ENCODE assay signal across 8 mouse cellular contexts in the genomic region with DNA sequence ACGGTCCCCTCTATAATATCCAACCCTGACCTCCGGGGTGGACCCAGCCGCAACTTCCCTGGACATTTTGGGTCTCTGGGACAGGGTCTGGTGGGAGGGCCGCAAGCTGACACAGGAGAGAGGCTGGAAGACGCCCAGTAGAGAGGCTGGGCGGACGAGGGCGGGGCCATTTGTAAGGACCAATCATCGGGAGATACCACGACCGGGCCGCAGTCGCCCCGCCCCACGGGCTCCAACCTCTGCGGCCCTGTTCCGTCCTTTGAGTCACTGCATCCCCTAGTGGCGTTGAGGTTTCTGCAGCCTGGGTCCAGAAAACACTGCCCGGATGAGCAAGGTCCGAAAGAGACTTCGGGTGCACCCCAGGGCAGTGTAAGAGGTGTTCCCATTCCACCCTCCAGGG. TPM values are rescaled to one million over a fixed set of nuclear protein-coding genes. Genes with fewer than 3 reads are reported as not detected.
DNase-seq lines count a peak whose midpoint lies in the region; ATAC-seq lines count a peak whose summit lies in the region.

No protein-coding gene starts in this region.

- intact Hi-C loops in left cerebral cortex, postnatal 25 days (cut with DNase I): loop anchor here (5.0 kb wide), 1 partner anchor 802 kb away; no protein-coding TSS in a partner anchor

- ATAC-seq in hindbrain, embryonic 14.5 days (ENCODE audit: low FRiP score): peak; percentile 91
- ATAC-seq in limb, embryonic 13.5 days (ENCODE audit: low FRiP score, low read depth): peak; percentile 93
- ATAC-seq in midbrain, embryonic 14.5 days (ENCODE audit: low FRiP score, low TSS enrichment): peak; percentile 88

- peak; percentile 51 to 54 for DNase-seq in left cerebral cortex, postnatal 25 days (ENCODE audit: low spot score in 2 of 2)
- no peak for DNase-seq in left cerebral cortex, adult 11 months (ENCODE audit: low spot score)
- DNase-seq in cerebellum, postnatal 25 days: peak; percentile 71 to 81
- peak; percentile 40 to 64 for DNase-seq in frontal cortex, postnatal 14 days (ENCODE audit: low spot score in 2 of 2)
- peak; percentile 79 for DNase-seq in hindbrain, embryonic 14.5 days (ENCODE audit: low spot score)
- DNase-seq in midbrain, embryonic 14.5 days: peak; percentile 93
- peak; percentile 81 to 87 for DNase-seq in spleen, postnatal 4 days (ENCODE audit: low spot score in 2 of 2)

- peaks cover 9% of the 10 kb centered on the region for H3K4me1 ChIP-seq in hindbrain, embryonic 14.5 days (replicated peaks; ENCODE audit: control insufficient read depth, insufficient read depth, low read length)
- peaks cover 61% of the 10 kb centered on the region for H3K4me1 ChIP-seq in limb, embryonic 13.5 days
- H3K4me1 ChIP-seq in midbrain, embryonic 14.5 days (ENCODE audit: control insufficient read depth, insufficient read depth, low read length): peaks cover 8% of the 10 kb centered on the region; the same call in 1 of the 2 replicates

- no peaks in the 10 kb centered on the region for H3K36me3 ChIP-seq in hindbrain, embryonic 14.5 days (replicated peaks; ENCODE audit: control insufficient read depth, insufficient read depth)
- H3K36me3 ChIP-seq in limb, embryonic 13.5 days: no peaks in the 10 kb centered on the region
- H3K36me3 ChIP-seq in midbrain, embryonic 14.5 days (ENCODE audit: control insufficient read depth, insufficient read depth, low read length): 0 out of 2 replicates have a peak, but pooled peaks cover 3% of the 10 kb centered on the region

- no peaks in the 10 kb centered on the region for H3K9me3 ChIP-seq in hindbrain, embryonic 14.5 days (ENCODE audit: control insufficient read depth, low read length)
- no peaks in the 10 kb centered on the region for H3K9me3 ChIP-seq in limb, embryonic 13.5 days
- H3K9me3 ChIP-seq in midbrain, embryonic 14.5 days (ENCODE audit: control insufficient read depth, low read length): no peaks in the 10 kb centered on the region

- peaks cover 82% of the 10 kb centered on the region for H3K27me3 ChIP-seq in hindbrain, embryonic 14.5 days (ENCODE audit: control insufficient read depth, insufficient read depth, low read length)
- peaks cover 98% of the 10 kb centered on the region for H3K27me3 ChIP-seq in limb, embryonic 13.5 days
- H3K27me3 ChIP-seq in midbrain, embryonic 14.5 days (ENCODE audit: control insufficient read depth, insufficient read depth, low read length): peaks cover 66% of the 10 kb centered on the region

- H3K9ac ChIP-seq in hindbrain, embryonic 14.5 days: no peak overlapping the region
- H3K9ac ChIP-seq in limb, embryonic 13.5 days: 0 out of 2 replicates have a peak overlapping the region, but pooled peaks have one; percentile 20
- no peak overlapping the region; the same call in 1 of the 2 replicates for H3K9ac ChIP-seq in midbrain, embryonic 14.5 days (replicated peaks; ENCODE audit: low read length)

- H3K4me2 ChIP-seq in hindbrain, embryonic 14.5 days (replicated peaks): peak overlapping the region; percentile 53
- peak overlapping the region; percentile 77 for H3K4me2 ChIP-seq in limb, embryonic 13.5 days (replicated peaks)
- peak overlapping the region; percentile 65 for H3K4me2 ChIP-seq in midbrain, embryonic 14.5 days (ENCODE audit: low read length)

- H3K27ac ChIP-seq in hindbrain, embryonic 14.5 days: 0 out of 2 replicates have a peak overlapping the region, but pooled peaks have one; percentile 30
- H3K27ac ChIP-seq in limb, embryonic 13.5 days: no peak overlapping the region
- peak overlapping the region; percentile 89; the same call in 1 of the 2 replicates for H3K27ac ChIP-seq in midbrain, embryonic 14.5 days (replicated peaks; ENCODE audit: low read depth, low read length)

- under 1% methylated on average over 21 of the region's 21 CpGs for WGBS in hindbrain, embryonic 14.5 days
- 0% methylated on average over 21 of the region's 21 CpGs for WGBS in limb, embryonic 13.5 days
- under 1% methylated on average over 21 of the region's 21 CpGs for WGBS in midbrain, embryonic 14.5 days

- H3K4me3 ChIP-seq in hindbrain, embryonic 14.5 days (replicated peaks; ENCODE audit: low read length): peak overlapping the region; percentile 30
- H3K4me3 ChIP-seq in limb, embryonic 13.5 days: peak overlapping the region; percentile 48
- peak overlapping the region; percentile 45 for H3K4me3 ChIP-seq in midbrain, embryonic 14.5 days (replicated peaks; ENCODE audit: low read depth, low read length)

RNA-seq across cellular contexts. Expression of a gene that starts 1.6 kb away (rescaled TPM):
- total RNA-seq in left cerebral cortex, postnatal 25 days (2021): not detected
- 0.36 and 0.52 TPM in 2 replicates for polyA plus RNA-seq in hindbrain, embryonic 14.5 days (2014; fragmentation: Nextera tagmentation; extraction: Ambion mirVana)
- 0.23 TPM in 1 of 2 replicates, not detected in the other for polyA plus RNA-seq in limb, embryonic 13.5 days (2015; fragmentation: Nextera tagmentation; extraction: Ambion mirVana)
- 1.7 and 2.5 TPM in 2 replicates for polyA plus RNA-seq in midbrain, embryonic 14.5 days (2014; fragmentation: Nextera tagmentation; extraction: Ambion mirVana)

RNA-seq across cellular contexts. Expression of a gene that starts 9.8 kb away (rescaled TPM):
- not detected for total RNA-seq in left cerebral cortex, postnatal 25 days (2021)
- polyA plus RNA-seq in hindbrain, embryonic 14.5 days (2014; fragmentation: Nextera tagmentation; extraction: Ambion mirVana): 1.1 and 1.2 TPM in 2 replicates
- polyA plus RNA-seq in limb, embryonic 13.5 days (2015; fragmentation: Nextera tagmentation; extraction: Ambion mirVana): not detected in 2 replicates
- 5.5 and 6.3 TPM in 2 replicates for polyA plus RNA-seq in midbrain, embryonic 14.5 days (2014; fragmentation: Nextera tagmentation; extraction: Ambion mirVana)

RNA-seq across cellular contexts. Expression of a gene that starts 10.3 kb away (rescaled TPM):
- total RNA-seq in left cerebral cortex, postnatal 25 days (2021): not detected
- polyA plus RNA-seq in hindbrain, embryonic 14.5 days (2014; fragmentation: Nextera tagmentation; extraction: Ambion mirVana): 28.2 and 29.0 TPM in 2 replicates
- polyA plus RNA-seq in limb, embryonic 13.5 days (2015; fragmentation: Nextera tagmentation; extraction: Ambion mirVana): 7.8 and 8.9 TPM in 2 replicates
- polyA plus RNA-seq in midbrain, embryonic 14.5 days (2014; fragmentation: Nextera tagmentation; extraction: Ambion mirVana): 88.6 and 120 TPM in 2 replicates
